Mouse (Mus musculus): Measurements from ENCODE around the gene Haus5. TPM values are rescaled to one million over a fixed set of nuclear protein-coding genes. Genes with fewer than 3 reads are reported as not detected.

The Haus5 gene
- 1 to 10 TPM; 6.9 to 7.9 TPM for total RNA-seq (2021)
- long read RNA-seq, experiment 1, transcript Haus5-201 (19 exons, 2,187 nt), result major isoform, 10 of 14 reads
- long read RNA-seq, experiment 1, partial matches to known transcripts, result 1 of 14 reads
- long read RNA-seq, experiment 1, other reads (novel, unspliced or antisense), result 3 of 14 reads
- long read RNA-seq, experiment 2, transcript Haus5-201 (19 exons, 2,187 nt), result major isoform, 11 of 26 reads
- long read RNA-seq, experiment 2, partial matches to known transcripts, result 9 of 26 reads
- long read RNA-seq, experiment 2, other reads (novel, unspliced or antisense), result 6 of 26 reads

DNA sequence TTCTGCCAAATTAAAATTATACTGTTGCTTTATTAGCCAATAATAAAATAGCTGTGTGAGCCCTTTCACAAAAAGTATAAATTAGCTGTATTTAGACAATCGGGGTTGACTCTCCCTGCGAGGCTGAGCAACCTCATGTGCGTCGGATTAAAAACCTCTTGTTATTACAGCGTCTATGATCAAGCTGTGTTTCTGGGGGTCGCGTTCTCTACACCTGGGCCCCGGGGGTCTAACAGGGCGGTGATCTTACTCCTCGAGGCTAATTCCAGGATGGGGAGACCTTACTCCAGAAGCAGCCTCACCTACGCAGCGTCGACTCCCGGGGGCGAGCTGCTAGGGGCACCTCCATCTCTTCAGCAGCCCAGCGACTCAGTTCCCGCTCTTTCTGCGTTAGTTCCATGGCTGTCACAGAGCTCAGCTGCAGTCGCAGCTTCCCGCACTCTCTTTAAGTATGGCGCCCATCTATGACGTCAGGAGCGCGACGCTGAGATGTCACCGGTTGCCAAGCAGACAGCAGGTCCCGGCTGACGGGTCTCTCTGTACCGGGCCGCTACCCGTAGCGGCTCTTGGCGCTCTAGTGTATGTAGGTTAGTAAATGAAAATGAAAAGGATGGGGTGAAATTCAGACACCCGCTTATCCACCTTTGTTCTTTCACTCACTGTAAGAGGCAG, at the start of gene Haus5:
Gene Haus5 (minus strand): TSS at position 466 of the 672 bp plus-strand sequence.
- peak; percentile 88 to 90 for DNase-seq (ENCODE audit: low spot score in 2 of 2)

DNA sequence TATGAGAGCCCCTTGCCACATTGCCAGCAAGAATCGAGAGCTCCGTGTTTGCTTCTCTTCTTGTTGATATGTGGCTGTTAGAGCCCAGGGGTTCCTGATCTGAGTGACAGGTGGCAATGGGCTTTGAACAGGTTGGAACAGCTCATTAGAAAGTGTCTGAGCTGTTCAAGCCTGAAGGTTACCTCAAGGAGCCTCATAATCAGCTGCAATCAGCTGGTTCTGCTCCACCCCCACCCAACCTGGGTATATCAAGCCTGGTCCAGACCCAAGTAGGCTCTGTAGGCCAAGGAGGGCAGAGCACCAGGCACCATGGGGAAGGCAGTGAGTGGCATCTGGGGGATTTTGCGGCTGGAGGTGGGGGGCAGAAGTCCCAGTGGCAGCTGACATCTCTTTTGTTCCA, 47.1 kb upstream of the Haus5 start, which contains the start of gene Atp4a:
Gene Atp4a (plus strand): TSS at position 268 of the 400 bp plus-strand sequence.
- no peak for DNase-seq (ENCODE audit: low spot score in 2 of 2)

DNA sequence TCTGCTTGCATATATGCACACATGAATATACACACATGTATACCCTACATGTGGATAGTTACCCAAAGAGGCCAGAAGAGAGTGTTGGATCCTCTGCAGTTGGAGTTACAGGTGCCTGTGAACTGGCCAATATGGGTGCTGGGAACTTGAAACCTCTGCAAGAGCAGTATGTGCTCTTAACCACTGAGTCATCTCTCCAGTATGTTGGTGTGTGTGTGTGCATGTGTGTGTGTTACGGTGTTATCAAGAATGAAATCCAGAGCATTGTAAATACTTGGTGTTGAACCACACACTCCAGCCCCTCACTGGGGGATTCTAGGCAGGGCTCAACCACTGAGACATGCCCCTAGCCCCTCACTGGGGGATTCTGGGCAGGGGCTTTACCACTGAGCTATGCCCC, 42.6 kb upstream of the Haus5 start:
- no peak for DNase-seq (ENCODE audit: low spot score in 2 of 2)

DNA sequence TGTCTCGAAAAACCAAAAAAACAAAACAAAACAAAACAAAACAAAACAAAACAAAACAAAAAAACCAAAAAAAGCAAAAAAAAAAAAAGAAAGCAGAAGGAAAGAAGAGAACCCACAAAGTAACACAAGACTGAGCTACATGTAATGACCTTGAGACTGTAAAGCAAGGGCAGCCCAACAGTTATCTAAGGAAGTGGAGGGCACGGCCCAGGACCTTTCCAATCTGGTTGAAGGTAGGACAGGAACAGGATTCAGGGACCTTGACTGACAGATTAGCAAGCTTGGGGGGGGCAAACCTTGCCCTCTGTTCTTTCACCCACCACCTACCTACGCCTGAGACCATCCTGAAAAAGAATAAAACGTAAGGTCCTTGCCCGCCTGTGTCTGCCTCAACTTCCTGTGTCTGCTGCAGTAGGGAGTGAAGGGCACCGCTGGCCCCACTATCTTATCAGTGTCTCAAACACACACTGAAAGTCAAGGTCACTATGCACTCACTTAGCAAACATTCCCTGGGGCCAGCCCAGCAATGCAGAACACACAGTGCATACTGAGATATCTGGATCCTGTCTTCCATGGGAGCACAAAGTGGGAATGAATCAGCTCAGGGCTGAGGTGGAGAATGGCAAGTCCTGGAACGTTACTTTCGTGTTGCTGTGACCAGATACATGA, 41.6 kb upstream of the Haus5 start:
- DNase-seq (ENCODE audit: low spot score in 2 of 2), result peak; percentile 26 to 42

DNA sequence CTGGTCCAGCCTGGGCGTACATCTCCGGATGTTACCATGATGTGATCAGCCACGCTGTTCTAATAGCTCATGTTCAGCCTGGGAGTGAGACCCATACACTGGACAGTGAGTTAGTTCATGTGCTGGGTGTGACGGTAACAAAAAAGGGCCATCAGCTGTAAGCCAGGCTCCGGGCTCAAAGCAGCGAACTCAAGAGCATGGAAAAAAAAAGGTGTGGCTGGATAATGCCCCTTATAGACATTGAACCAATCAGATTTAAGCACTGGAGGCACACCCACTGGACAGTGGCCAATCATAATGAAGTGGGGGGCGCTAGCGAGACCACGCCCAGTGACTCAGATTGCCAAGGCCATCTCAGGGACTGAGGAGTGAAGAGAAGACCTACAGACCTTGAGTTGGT, 33.8 kb upstream of the Haus5 start, which contains the start of gene 2200002J24Rik:
Gene 2200002J24Rik (plus strand): TSS at position 338 of the 400 bp plus-strand sequence.
- peak; percentile 46 to 62 for DNase-seq (ENCODE audit: low spot score in 2 of 2)

GRCm38 (mm10) chr7:30698101-30698500, 33.3 kb upstream of the Haus5 start:
- DNase-seq (ENCODE audit: low spot score in 2 of 2), result no peak

GRCm38 (mm10) chr7:30688325-30688724, 23.5 kb upstream of the Haus5 start:
- DNase-seq (ENCODE audit: low spot score in 2 of 2), result no peak

DNA sequence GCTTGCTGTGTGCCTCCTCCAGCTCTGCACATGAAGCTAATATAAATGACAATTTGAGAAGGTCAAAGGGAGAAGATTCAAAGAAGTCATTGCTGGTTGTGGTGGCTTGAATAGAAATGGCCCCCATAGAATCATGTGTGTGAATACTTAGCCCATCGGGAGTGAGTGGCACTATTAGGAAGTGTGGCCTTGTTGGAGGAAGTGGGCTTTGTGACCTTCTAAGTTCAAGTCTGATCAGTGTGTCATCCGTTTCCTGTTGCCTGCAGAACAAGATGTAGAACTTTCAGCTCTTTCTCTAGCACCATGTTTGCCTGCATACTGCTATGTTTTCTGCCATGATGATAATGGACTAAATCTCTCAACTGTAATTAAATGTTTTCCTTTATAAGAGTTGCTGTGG, 18.6 kb upstream of the Haus5 start:
- no peak for DNase-seq (ENCODE audit: low spot score in 2 of 2)

DNA sequence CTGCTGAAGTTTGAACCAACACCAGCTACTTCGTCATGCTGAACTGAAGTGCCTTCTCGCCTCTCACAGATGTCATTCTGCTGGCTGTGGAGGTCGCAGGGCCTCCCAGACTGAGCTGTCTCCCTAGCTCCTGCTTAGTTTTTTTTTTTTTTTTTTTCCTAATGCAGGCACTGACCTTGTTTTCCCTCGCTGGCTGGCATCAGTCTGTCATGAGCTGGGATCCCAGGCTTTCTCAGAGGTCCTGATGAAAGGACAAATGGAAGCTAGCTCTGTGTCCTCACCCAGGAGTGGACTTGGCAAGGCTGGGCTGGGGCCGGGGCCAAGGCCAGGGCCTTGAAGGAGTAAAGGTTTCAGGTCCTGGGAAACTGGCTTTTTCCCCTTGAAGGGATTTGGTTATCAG, 17.1 kb upstream of the Haus5 start:
- peak in 1 of 2 experiments; percentile 10 for DNase-seq (ENCODE audit: low spot score in 2 of 2)

- DNase-seq (ENCODE audit: low spot score in 2 of 2), result peak; percentile 58 to 66
Observed at GRCm38 (mm10) chr7:30678263-30678975, 13.6 kb upstream of the Haus5 start.

DNA sequence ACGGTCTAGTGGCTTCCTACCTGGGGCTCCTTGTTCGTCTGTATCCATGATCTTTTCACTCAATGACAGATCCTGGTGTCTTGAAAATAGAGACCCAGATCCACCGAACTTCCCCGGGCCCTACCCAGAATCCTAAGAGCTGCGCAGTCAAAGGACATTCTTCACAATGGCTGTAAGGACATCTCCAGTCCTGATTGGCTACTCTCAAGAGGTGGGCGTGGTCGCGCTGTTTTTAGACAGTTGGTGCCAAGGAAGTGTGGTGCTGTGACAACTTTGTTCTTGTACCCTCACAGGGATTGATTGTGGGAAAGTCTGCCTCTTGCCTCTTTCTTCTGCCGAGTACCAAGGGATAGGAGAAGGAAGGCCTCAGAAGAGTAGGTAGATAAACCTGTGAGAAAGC, 6.7 kb upstream of the Haus5 start, which contains the start of gene Pmis2:
Gene Pmis2 (minus strand): TSS at position 126 of the 400 bp plus-strand sequence.
- no peak for DNase-seq (ENCODE audit: low spot score in 2 of 2)

GRCm38 (mm10) chr7:30669229-30669628, 4.4 kb upstream of the Haus5 start:
- DNase-seq (ENCODE audit: low spot score in 2 of 2), result no peak

DNA sequence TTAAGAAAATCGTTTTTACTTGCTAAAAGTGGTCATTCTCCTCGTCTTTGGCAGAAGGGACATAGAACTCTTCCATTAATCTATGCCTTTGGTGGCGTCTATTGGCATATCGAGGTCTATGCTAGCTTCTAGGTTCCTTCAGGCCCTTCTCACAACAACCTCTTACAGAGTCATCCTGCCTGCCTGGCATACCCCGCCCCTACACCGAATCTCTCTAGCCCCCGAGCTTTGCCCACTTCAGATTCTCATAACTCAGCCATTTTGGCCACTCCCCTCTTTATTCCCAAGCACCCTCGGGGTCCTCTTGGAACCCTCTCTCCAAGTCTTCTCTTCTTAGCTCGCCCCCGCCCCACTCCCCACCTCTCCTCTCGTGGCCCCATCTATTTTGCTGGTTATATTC, 527 bp upstream of the Haus5 start:
- no peak for DNase-seq (ENCODE audit: low spot score in 2 of 2)

DNA sequence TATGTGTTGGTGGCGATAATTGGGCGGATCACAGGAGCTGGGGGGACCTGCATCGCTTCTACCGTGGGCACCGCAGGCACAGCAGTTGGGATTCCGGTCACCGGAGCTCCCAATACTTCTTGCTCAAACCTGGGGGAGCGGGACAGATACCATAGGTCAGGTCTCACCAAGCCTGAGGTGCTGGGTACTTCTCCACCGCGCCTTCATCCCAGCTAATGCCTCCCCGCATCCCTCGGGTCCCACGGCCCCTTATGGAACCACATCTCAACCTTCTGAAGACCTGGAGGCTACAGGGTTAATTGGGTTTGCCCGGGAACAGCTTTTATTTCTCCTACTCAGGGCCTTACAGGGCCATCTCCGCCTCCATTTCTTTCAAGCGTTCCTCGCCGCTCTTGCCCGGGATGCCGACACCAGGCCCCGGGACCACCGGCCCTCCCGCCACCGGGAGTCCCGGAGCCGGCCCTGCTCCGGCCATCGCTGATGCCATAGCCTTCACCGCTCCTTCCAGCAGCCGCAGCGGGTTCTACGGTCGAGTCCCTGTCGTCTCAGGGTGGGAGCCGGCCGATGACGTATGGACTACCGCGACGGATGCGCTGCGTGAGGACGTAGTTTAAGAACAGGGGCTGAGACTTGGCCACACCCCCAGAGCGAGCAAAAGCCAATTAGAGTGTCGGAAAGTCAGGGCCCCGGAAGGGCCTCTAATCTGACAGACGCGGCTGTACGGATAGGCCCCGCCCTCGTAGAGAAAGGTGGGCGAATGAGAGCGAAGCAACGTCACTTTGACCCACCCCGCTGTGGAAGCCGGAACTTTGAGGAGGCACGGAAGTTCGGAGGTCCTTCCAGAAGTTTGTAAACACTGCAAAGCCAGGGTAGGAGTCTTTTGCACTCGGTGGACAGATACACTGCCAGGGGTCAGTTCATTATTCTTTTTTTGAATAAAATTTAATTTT, 14.9 kb downstream of the Haus5 start, which contains the start of gene Rbm42:
Gene Rbm42 (minus strand): TSS at position 727 of the 950 bp plus-strand sequence.
- DNase-seq (ENCODE audit: low spot score in 2 of 2), result peak; percentile 92 to 94

- DNase-seq (ENCODE audit: low spot score in 2 of 2), result no peak
Observed at GRCm38 (mm10) chr7:30639083-30639482, 25.7 kb downstream of the Haus5 start.

DNA sequence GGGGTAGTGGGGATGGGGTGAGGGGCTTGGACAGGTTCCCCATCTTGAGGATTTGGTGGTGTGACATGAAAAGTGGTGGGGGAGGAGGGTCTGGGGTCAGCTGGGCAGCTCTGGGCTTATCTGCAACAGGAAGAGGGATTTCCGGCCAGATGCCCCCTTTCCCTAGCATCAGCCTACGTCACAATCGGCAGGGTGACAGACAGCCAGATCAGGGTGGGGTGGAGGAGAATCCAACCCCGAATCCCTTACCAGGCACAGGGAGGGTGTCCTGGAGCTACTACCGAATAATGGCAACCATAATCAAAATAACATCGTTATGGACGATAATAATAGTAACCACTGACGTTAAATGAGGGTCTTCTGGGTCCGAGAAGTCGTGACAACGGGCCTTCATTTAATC, 28.4 kb downstream of the Haus5 start:
- DNase-seq (ENCODE audit: low spot score in 2 of 2), result no peak

DNA sequence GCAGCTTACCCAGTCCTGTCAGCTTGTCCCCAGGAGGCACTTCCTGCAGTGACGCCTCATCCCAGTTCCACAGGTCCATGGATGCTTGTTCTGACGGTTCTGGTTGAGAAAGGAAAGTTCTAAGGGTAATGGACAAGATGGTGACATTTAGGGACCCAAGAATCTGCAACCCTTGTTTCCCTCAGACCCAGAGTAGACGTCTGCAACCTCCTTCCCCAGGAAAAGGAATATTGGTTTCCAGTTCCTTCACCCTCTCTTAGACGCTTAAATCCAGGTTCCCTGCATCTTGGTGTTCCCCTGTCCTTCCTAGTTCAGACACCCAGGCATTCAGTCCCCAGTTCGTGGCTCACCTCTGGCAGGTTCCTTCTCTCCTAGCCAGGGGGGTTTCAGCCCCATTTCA, 29.0 kb downstream of the Haus5 start, which contains the start of gene Etv2:
Gene Etv2 (minus strand): TSS at position 101 of the 400 bp plus-strand sequence.
- DNase-seq (ENCODE audit: low spot score in 2 of 2), result no peak

DNA sequence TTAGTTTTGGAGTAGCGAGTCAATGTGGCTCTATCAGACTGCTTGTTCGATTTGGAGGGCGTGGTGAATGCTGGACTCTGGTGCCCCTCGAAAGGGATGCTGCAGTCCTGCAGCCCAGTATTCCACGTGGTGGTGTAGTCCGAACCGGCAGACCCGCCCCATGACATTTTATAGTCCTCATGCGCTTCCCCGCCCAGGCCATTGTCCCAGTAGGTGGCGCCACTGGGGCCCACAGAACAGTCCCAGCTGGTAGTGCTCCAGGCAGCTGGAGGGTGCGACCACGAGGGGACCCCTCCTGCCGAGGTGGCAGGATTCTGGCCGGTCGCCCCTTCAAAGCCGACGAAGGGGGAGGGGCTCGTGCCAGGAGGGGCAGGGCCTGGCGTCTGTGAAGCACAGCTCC, 30.2 kb downstream of the Haus5 start:
- peak; percentile 43 to 53 for DNase-seq (ENCODE audit: low spot score in 2 of 2)

- no peak for DNase-seq (ENCODE audit: low spot score in 2 of 2)
Observed at GRCm38 (mm10) chr7:30633762-30634412, 30.9 kb downstream of the Haus5 start.

All from adrenal gland, adult 18-20 months (tissue).